Mouse (Mus musculus) urinary bladder, postnatal 14 days (tissue): ENCODE data around the gene Polrmt.

Source experiments
- DNase-seq: peaks from one replicate; pipeline ENCODE4 v3.0.0; 2021; ENCODE audit warnings: low spot score

The Polrmt gene

GRCm38 (mm10) chr10:79687513-79687912, 58.9 kb downstream of the Polrmt start:
- DNase-seq, result no peak

DNA sequence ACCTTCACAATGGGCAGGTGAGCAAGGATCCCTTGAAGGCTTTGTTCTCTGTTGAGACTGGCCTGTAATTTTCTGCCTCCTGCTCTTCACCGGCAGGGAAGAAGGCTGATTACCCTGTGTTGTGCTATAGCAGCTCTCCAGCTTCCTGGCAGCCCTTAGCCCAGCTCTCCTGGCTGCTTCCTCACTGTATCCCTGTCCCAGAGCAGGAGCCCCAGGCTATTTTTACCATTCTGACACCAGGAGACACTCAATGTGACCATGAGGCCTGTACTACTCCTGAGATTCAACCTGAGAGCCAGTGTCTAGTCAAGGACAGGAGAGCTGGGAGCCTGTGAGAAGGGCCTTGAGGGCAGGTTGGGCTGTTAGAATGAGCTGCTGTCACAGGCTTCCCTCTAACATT, 59.7 kb downstream of the Polrmt start:
- DNase-seq, result no peak

DNA sequence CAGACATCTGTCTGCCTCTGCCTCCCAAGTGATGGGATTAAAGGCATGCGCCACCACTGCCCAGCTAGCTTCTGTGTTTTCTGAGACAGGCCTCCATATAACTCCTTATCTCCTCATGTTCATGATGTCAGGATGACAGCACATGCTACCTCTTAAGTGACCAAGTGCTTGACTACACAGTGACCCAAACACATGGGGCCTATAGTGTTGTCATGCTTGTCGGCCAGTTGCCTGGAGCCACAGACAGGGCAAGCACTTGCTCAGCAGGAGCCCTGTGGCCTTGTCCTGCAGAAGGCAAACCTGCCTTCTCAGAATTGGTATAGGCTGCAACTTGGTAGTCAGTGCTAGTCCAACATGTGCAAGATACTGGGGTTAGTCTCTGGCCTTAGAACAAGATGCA, 60.2 kb downstream of the Polrmt start:
- DNase-seq, result no peak
